Mouse (Mus musculus): ENCODE measurements around the gene Ankmy2.

DNA sequence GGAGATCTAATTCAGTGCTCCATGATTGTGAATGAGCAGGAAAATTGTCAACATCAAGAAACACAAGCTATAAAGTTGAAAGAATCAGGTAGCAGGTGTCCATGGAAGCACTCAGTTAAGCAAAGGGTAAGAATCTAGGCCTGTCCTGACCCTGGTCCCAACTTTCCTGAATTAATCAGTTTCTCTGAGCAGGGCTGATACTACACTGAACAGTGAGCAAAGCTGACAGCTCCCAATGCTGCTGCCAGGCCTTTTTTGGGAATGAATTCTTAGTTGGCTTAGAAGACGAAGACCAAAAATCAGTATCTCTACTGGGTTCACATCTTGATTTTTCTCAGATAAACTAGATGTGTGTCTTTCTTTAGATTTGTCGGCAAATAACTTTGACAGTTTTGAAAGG is 6.2 kb upstream of the Ankmy2 start:
- TF ChIP-seq CTCF (IDR thresholded peaks at IDR 0.05), result no peak
- TF ChIP-seq EP300 (IDR thresholded peaks at IDR 0.05), result no peak

Measured in lung, postnatal 0 days (tissue).